Mouse (Mus musculus) megakaryocyte-erythroid progenitor cell, adult 5-6 weeks (primary cell): ENCODE data around the gene Hkdc1. TPM values are rescaled to one million over a fixed set of nuclear protein-coding genes. Genes with fewer than 3 reads are reported as not detected.
"Not testable (repeated sequence)": the region's sequence is repeated elsewhere in the genome, so short reads cannot be mapped to it uniquely, and the experiment has no call there.

ENCODE experiments used
- ATAC-seq: replicated peaks from 2 replicates; pipeline ENCODE4 v1.8.0; 2016; ENCODE audit warnings: mild to moderate bottlenecking, inconsistent platforms; ENCODE audit not compliant: severe bottlenecking, poor library complexity, low FRiP score, low TSS enrichment
- total RNA-seq, 2 experiments: library from RNA; stranded (forward) in 1 of 2; stranded (reverse) in 1 of 2; fragments of 200-1000, 215-1000 nt in 1 of 2; fragments of >200 nt in 1 of 2; fragmentation: Nextera tagmentation in 1 of 2; gene quantifications; 2 replicates each; pipeline ENCODE4 v1.2.3; 2014 to 2017

Gene Hkdc1
- total RNA-seq (2014; fragmentation: Nextera tagmentation): not detected in 2 replicates
- not detected in 2 replicates for total RNA-seq (2017)

GRCm38 (mm10) chr10:62422255-62422654 lies at the start of gene Hkdc1:
Gene Hkdc1 (minus strand): TSS chr10:62422491.
- ATAC-seq: no peak

- ATAC-seq: 0 out of 2 replicates have a peak, but pooled peaks have one; percentile 37
These were observed 48.8 kb upstream of the Hkdc1 start for GRCm38 (mm10) chr10:62471105-62471504.

DNA sequence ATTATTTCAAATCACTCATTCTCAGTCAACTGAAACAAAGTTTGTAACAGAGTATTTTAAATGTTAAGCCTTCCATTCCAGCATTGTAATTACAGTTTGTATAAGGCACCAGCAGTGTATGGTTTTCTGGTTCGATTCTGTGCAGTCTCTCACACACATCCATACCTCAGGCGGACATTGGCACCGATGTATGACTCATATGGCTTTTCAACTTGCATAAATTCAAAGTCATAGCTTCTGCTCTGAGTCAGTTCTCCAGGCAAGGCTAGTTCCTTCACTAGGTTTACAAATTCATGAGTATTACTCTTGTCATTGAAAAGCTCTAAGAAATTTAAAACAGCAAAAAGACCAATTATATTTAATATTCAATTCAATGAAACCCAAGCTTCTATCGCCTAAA lies 47.4 kb upstream of the Hkdc1 start:
- no peak for ATAC-seq

DNA sequence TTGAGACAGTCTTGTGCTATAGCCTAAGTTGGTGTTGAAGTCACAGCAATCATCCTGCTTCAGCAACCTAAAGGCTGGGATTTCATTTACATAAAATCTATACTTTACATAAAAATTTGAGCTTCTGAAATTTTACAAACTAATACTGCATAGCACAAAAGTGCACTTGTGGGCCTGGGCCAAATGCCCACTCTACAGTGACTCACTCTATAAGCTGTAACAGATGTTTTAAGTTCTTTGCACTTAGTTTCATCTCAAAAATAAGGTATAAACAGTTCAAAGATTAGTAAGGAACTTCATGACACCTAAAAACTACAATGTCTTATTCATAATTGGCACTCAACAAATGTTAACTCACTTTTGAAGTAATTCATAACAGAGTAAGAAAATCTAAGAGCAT lies 39.0 kb upstream of the Hkdc1 start:
- ATAC-seq: no peak

DNA sequence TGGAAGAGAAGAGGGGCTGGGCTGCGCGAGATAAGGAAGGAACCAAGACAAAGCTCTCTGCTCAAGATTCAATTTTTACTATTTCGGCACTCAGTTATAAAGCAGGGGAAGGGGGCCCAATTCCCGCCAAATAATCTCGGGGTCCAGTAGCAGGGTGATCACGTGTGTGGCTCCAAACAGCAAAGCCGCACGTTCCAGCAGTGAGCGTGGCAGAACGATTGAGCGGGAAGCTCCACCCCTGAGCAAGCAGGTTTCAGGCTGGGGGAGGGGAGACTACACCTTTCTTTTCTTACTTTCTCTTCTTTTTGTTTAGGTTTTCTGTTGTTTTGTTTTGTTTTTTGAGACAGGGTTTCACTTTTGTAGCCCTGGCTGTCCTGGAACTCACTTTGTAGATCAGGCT lies 29.7 kb upstream of the Hkdc1 start:
- ATAC-seq: not testable (repeated sequence)

DNA sequence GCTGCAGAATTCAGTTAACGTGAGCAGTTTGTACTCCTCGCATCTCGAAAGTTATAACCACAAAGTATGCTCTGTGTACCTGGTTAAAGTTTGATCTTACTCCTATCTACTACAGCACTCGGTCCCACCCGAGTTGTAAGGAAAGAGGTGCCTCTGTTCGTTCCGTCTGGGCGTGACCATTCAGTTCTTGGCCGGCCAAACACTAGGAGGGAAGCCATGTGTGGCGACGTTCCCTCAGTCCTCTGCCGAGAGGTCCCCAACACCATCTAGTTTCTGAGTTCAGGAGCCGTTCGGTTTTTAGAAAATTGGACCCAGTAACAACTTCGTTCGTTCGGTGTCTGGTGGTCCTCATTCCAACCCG lies 28.0 kb upstream of the Hkdc1 start:
- ATAC-seq: peak; percentile 51

- ATAC-seq: peak; percentile 84
These were observed 27.3 kb upstream of the Hkdc1 start, which contains the start of the genes 4930507D05Rik and Supv3l1 for GRCm38 (mm10) chr10:62449364-62450279. Gene 4930507D05Rik (plus strand): TSS chr10:62449489. Gene Supv3l1 (minus strand): TSS chr10:62449738.

GRCm38 (mm10) chr10:62430427-62430826 lies 8.1 kb upstream of the Hkdc1 start:
- no peak for ATAC-seq

- no peak for ATAC-seq
These were observed 3.0 kb upstream of the Hkdc1 start for GRCm38 (mm10) chr10:62425081-62425871.

GRCm38 (mm10) chr10:62421127-62421526 lies 1.2 kb downstream of the Hkdc1 start:
- no peak for ATAC-seq

DNA sequence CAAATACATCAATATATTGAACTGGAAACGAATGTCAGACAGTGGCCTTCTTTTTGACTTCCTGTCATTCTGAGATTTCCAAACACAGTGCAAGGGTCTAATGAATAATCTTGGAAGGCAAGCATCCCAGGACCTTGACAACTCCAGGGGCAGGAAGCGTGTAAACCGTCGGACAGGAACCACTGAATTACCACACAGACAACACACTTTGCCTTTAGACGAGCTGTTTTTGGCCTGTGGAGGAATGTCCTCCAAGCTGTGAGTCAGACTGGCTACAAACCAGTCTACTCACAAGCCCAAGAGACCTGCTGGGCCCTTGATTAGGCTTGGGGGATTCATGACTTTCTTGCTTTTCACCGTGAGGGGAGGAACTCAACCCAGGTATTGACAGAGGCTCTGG lies 1.9 kb downstream of the Hkdc1 start:
- no peak for ATAC-seq

GRCm38 (mm10) chr10:62419422-62419821 lies 2.9 kb downstream of the Hkdc1 start:
- no peak for ATAC-seq

GRCm38 (mm10) chr10:62418831-62419356 lies 3.4 kb downstream of the Hkdc1 start:
- no peak for ATAC-seq

GRCm38 (mm10) chr10:62413606-62413982 lies 8.7 kb downstream of the Hkdc1 start:
- peak; percentile 70 for ATAC-seq

DNA sequence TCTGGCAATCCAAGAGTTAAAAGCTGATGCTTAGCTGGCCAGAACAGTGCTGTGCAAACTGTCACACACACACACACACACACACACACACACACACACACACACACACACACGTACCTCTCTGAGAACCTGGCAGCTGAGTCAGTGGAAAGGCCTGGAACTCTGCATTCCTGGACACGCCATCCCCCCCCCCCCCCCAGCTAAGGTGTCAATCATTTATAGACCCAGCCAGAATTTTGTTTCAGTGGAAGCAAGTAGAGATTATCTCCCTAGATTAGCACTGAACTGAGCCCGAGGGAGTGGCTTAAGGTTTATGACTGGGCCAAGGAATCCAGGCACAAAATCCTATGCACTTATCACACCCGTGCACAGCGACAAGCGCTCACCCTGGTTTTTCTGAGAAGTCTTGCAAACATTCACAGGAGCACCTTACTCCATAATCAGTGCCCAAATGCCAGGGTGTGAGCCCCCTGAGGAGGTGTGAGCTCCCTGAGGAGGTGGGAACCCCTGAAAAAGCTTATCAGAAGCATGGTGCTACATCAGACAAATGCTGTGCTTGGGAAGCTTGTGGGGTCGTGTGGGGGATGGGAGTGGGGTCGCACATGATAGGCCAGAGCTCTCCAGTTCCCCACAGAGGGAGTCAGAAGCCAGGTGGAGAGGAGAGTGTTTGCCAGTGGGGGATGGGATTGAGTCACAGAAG lies 9.2 kb downstream of the Hkdc1 start:
- ATAC-seq: no peak

DNA sequence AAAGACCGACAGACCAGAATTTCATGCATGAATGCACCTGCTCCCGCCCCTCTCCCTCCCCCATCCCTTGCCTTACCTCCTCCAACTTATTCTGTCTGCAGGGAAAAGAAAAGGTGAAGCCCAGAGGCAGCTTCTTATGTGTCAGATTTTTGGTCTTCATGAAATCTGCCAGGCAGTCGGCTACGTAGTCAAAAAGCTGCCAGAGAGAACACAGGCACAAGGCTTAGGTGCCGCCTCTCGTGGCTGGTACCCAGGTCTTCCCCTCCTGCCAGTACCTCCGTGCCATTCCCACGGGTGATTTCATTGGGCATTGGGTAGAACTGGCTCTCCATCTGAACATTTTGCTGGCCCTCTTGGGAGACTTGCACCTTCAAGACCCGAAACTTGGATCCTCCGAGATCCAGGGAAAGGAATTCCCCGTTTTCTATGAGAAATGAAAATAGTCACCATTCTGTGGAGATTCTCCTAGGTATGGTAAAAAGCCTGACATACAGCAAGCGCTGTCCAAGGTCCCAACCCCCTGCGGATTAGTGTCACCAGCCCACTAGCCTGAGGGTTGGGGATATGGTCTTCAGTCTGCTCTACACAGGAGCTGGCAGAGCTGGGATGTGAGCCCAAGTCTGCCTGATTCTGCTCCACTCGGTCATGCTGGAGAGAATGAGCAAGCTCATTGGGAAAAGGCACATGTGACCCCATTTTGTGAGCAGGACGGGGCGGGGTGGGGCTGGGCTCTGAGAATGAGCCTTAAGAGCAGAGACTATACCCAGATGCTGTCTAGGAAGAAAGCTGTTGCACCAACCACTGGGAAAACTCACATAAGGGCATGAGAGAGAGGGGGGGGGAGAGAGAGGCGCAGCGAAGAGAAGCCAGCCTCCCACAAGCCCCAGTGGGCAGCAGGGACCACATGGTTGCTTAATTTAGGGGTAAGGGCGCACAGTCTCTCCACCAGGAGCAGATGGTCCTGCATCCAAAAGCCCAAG lies 10.6 kb downstream of the Hkdc1 start:
- ATAC-seq: no peak

GRCm38 (mm10) chr10:62410943-62411342 lies 11.3 kb downstream of the Hkdc1 start:
- ATAC-seq: peak; percentile 77

DNA sequence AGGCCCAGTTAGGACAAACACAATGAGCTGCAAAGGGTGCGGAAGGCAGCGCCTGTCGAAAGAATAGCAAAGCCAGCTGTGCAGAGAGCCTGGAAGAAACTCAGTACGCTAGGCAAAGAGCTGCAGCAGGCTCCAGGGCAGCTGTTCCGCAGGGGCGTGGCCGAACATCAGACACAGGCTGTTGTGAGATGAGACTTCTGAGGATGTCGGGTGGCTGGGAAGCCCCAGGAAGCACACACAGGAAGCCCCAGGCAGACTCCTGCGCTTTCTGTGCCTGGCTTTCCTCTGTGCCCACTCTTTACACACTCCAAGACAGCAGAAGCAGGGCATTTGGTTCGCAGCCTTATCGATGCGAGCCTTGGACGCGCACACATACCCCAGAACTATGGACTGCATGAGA lies 17.4 kb downstream of the Hkdc1 start:
- peak; percentile 38; the same call in 1 of the 2 replicates for ATAC-seq
